Mouse (Mus musculus) heart, adult 9 months (tissue): ENCODE measurements around the gene Gng13.

Experiments used
- DNase-seq, 2 experiments: peaks; one replicate each; pipeline ENCODE4 v3.0.0; 2022; ENCODE audit warnings: low spot score in 2 of 2

Gene Gng13

GRCm38 (mm10) chr17:25716711-25717637, at the start of gene Gng13:
Gng13 (plus strand) TSS chr17:25717171.
- DNase-seq, result no peak

- DNase-seq, result no peak
Observed at GRCm38 (mm10) chr17:25668481-25669055, 48.4 kb upstream of the Gng13 start.

GRCm38 (mm10) chr17:25672982-25673381, 44.0 kb upstream of the Gng13 start:
- DNase-seq, result no peak

GRCm38 (mm10) chr17:25677969-25678368, 39.0 kb upstream of the Gng13 start:
- DNase-seq, result no peak

GRCm38 (mm10) chr17:25679818-25680217, 37.2 kb upstream of the Gng13 start:
- no peak for DNase-seq

GRCm38 (mm10) chr17:25681636-25682035, 35.3 kb upstream of the Gng13 start:
- peak; percentile 6 to 29 for DNase-seq

- no peak for DNase-seq
Observed at GRCm38 (mm10) chr17:25686323-25686722, 30.6 kb upstream of the Gng13 start.

GRCm38 (mm10) chr17:25688922-25689321, 28.0 kb upstream of the Gng13 start:
- no peak for DNase-seq

- DNase-seq, result no peak
Observed at GRCm38 (mm10) chr17:25696263-25696662, 20.7 kb upstream of the Gng13 start.

GRCm38 (mm10) chr17:25698446-25698845, 18.5 kb upstream of the Gng13 start:
- DNase-seq, result peak; percentile 23 to 43

- no peak for DNase-seq
Observed at GRCm38 (mm10) chr17:25700863-25701496, 16.0 kb upstream of the Gng13 start.

GRCm38 (mm10) chr17:25709994-25710393, 7.0 kb upstream of the Gng13 start:
- no peak for DNase-seq

- DNase-seq, result no peak
Observed at GRCm38 (mm10) chr17:25711136-25711535, 5.8 kb upstream of the Gng13 start.

GRCm38 (mm10) chr17:25715627-25716026, 1.3 kb upstream of the Gng13 start:
- DNase-seq, result no peak

- DNase-seq, result no peak
Observed at GRCm38 (mm10) chr17:25716130-25716529, 841 bp upstream of the Gng13 start.

GRCm38 (mm10) chr17:25717691-25718090, 720 bp downstream of the Gng13 start:
- DNase-seq, result no peak

GRCm38 (mm10) chr17:25721476-25721875, 4.5 kb downstream of the Gng13 start:
- DNase-seq, result no peak

GRCm38 (mm10) chr17:25723470-25723869, 6.5 kb downstream of the Gng13 start:
- no peak for DNase-seq

GRCm38 (mm10) chr17:25723919-25724318, 6.9 kb downstream of the Gng13 start:
- no peak for DNase-seq

- DNase-seq, result no peak
Observed at GRCm38 (mm10) chr17:25725264-25725663, 8.3 kb downstream of the Gng13 start.

GRCm38 (mm10) chr17:25727265-25728008, 10.5 kb downstream of the Gng13 start, which contains the start of the genes Chtf18 and Rpusd1:
Chtf18 (minus strand) TSS chr17:25727419.
Rpusd1 (plus strand) TSS chr17:25727670.
- DNase-seq, result peak; percentile 100

- no peak for DNase-seq
Observed at GRCm38 (mm10) chr17:25728009-25728270, 11.0 kb downstream of the Gng13 start.
